Mouse (Mus musculus) lung, embryonic 14.5 days (tissue): Measurements from ENCODE around the gene Fgfr2. TPM values are rescaled to one million over a fixed set of nuclear protein-coding genes. Genes with fewer than 3 reads are reported as not detected.
A peak's percentile ranks its signal among the peaks of the same experiment; 100 is the strongest.
"Not testable (repeated sequence)": the region's sequence is repeated elsewhere in the genome, so short reads cannot be mapped to it uniquely, and the experiment has no call there.

Experiments used
- ATAC-seq: fragments of 200-750 bp; cut with Nextera tagmentation; 2 replicates; pipeline ENCODE4 v1.8.0; 2017; ENCODE audit warnings: mild to moderate bottlenecking, moderate TSS enrichment, moderate library complexity; ENCODE audit not compliant: insufficient read depth
- DNase-seq: peaks from one replicate; pipeline ENCODE4 v3.0.0-alpha.2; 2015
- H3K27ac ChIP-seq: fragments of 300-500 bp; sonication (generic); 2 replicates; pipeline ENCODE4 v1.5.1; 2014; ENCODE audit warnings: low read depth, mild to moderate bottlenecking, moderate library complexity
- H3K27me3 ChIP-seq: fragments of 300-500 bp; sonication (generic); 2 replicates; pipeline ENCODE4 v1.6.1; 2014; ENCODE audit warnings: low read length, control low read depth; ENCODE audit not compliant: insufficient read depth
- H3K36me3 ChIP-seq: fragments of 300-500 bp; sonication (generic); 2 replicates; pipeline ENCODE4 v1.6.1; 2014; ENCODE audit warnings: control low read depth; ENCODE audit not compliant: insufficient read depth
- H3K4me1 ChIP-seq: fragments of 300-500 bp; sonication (generic); 2 replicates; pipeline ENCODE4 v1.6.1; 2014; ENCODE audit warnings: antibody characterized with exemption, control low read depth; ENCODE audit not compliant: insufficient read depth
- H3K4me2 ChIP-seq: fragments of 300-500 bp; sonication (generic); 2 replicates; pipeline ENCODE4 v1.6.1; 2014; ENCODE audit warnings: mild to moderate bottlenecking
- H3K4me3 ChIP-seq: fragments of 300-500 bp; sonication (generic); 2 replicates; pipeline ENCODE4 v1.5.1; 2014; ENCODE audit warnings: low read depth, low read length
- H3K9ac ChIP-seq: fragments of 300-500 bp; sonication (generic); 2 replicates; pipeline ENCODE4 v1.6.1; 2014
- H3K9me3 ChIP-seq: fragments of 300-500 bp; sonication (generic); 2 replicates; pipeline ENCODE4 v1.6.1; 2016; ENCODE audit warnings: low read depth, low read length, control low read depth
- CTCF ChIP-seq: IDR thresholded peaks from 2 replicates; pipeline ENCODE4 v1.5.1; 2016; ENCODE audit warnings: antibody characterized with exemption, low read depth
- WGBS: fragments of 180-500 bp; shearing (Covaris S2); extraction: QIAGEN DNeasy Blood & Tissue Kit; methylation state at CpG from one replicate; pipeline ENCODE4 v1.1.7; 2014; 5-methylcytosine and 5-hydroxymethylcytosine counted together
- polyA plus RNA-seq: library from polyadenylated mRNA; unstranded; fragments of >200 nt; fragmentation: Nextera tagmentation; extraction: Ambion mirVana; gene quantifications from 2 replicates; pipeline ENCODE4 v1.2.1, GENCODE M21; 2014

Gene Fgfr2
- polyA plus RNA-seq, 1 experiment from 2014 or later: 179 TPM

- H3K9me3 ChIP-seq, H3K9ac ChIP-seq, H3K4me3 ChIP-seq, DNase-seq, H3K4me2 ChIP-seq, H3K27ac ChIP-seq, ATAC-seq, H3K27me3 ChIP-seq, H3K4me1 ChIP-seq: not testable (repeated sequence)
- peak; percentile 14; the same call in 1 of the 2 replicates for TF ChIP-seq CTCF
- WGBS: 84% methylated on average over 3 of the region's 3 CpGs
- H3K36me3 ChIP-seq: peaks cover 13% of the 10 kb centered on the region
Measured at GRCm38 (mm10) chr7:130479003-130479402, 2644.1 kb downstream of the Fgfr2 start.

DNA sequence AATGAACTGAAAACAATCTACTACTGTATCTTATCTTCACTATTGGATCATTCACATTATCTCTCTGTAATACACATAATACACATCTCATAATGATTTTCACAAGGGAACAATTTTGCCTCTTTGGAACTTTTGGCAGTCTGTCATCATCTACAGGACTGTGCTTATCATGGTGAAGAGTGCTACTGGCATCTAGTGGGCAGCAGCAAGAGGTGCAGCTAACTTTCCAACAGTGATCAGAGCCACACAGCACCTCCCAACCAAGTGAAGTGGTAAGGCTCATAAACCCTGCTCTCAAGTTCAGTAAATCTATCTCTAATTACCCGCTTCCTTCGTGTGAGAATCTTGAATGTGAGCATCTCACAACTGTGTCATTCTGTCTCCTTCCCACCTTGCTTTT, 2647.2 kb downstream of the Fgfr2 start:
- TF ChIP-seq CTCF: peak; percentile 96
- 29% methylated on average over 2 of the region's 2 CpGs for WGBS
- Histone ChIP-seq H3K9ac (no peak overlapping the region), H3K27ac (no peak overlapping the region), H3K27me3 (no peaks in the 10 kb centered on the region), H3K4me1 (no peaks in the 10 kb centered on the region), H3K4me2 (no peak overlapping the region), H3K9me3 (no peaks in the 10 kb centered on the region), H3K4me3 (no peak overlapping the region), H3K36me3 (peaks cover 15% of the 10 kb centered on the region)
- DNase-seq: peak; percentile 88
- ATAC-seq: peak; percentile 85

DNA sequence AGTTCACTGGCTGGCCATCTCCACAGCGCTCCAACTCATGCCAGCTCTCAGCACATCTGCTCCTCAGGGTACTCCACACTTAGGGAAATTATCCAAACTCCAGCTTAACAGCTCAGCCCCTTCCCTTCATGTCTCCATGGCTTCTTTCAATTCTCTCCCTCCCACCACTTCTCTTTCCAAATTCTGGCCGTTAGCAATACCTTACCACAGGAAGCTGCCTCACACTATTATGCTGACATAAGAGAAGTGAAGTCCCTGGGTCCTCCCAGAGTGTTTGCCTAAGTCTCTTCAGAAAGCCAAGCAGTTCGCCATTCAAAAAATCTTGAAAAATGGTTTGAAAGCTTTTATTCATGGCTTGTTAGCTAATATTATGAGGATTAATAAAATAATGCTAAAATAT, 2649.3 kb downstream of the Fgfr2 start:
- Histone ChIP-seq H3K36me3 (0 out of 2 replicates have a peak, but pooled peaks cover 9% of the 10 kb centered on the region), H3K4me1 (no peaks in the 10 kb centered on the region), H3K27ac (no peak overlapping the region), H3K4me2 (no peak overlapping the region), H3K9me3 (no peaks in the 10 kb centered on the region), H3K9ac (no peak overlapping the region), H3K27me3 (no peaks in the 10 kb centered on the region), H3K4me3 (no peak overlapping the region)
- DNase-seq: no peak
- TF ChIP-seq CTCF: no peak
- 65% methylated on average over 3 of the region's 3 CpGs for WGBS
- no peak for ATAC-seq

GRCm38 (mm10) chr7:130472683-130473082, 2650.5 kb downstream of the Fgfr2 start:
- no peak overlapping the region for H3K4me2 ChIP-seq
- DNase-seq: no peak
- no peak overlapping the region for H3K9ac ChIP-seq
- TF ChIP-seq CTCF: no peak
- H3K36me3 ChIP-seq: 0 out of 2 replicates have a peak, but pooled peaks cover 9% of the 10 kb centered on the region
- H3K9me3 ChIP-seq: no peaks in the 10 kb centered on the region
- no peaks in the 10 kb centered on the region for H3K27me3 ChIP-seq
- no peaks in the 10 kb centered on the region for H3K4me1 ChIP-seq
- H3K4me3 ChIP-seq: no peak overlapping the region
- H3K27ac ChIP-seq: no peak overlapping the region
- 69% methylated on average over 6 of the region's 6 CpGs for WGBS
- no peak for ATAC-seq

GRCm38 (mm10) chr7:130471045-130471444, 2652.1 kb downstream of the Fgfr2 start:
- H3K9me3 ChIP-seq: no peaks in the 10 kb centered on the region
- no peak overlapping the region for H3K27ac ChIP-seq
- H3K4me1 ChIP-seq: no peaks in the 10 kb centered on the region
- no peak overlapping the region for H3K9ac ChIP-seq
- H3K4me3 ChIP-seq: no peak overlapping the region
- no peak for TF ChIP-seq CTCF
- H3K36me3 ChIP-seq: 0 out of 2 replicates have a peak, but pooled peaks cover 18% of the 10 kb centered on the region
- DNase-seq (no peak), ATAC-seq (no peak)
- no peak overlapping the region for H3K4me2 ChIP-seq
- no peaks in the 10 kb centered on the region for H3K27me3 ChIP-seq
- WGBS: 54% methylated on average over 6 of the region's 6 CpGs

DNA sequence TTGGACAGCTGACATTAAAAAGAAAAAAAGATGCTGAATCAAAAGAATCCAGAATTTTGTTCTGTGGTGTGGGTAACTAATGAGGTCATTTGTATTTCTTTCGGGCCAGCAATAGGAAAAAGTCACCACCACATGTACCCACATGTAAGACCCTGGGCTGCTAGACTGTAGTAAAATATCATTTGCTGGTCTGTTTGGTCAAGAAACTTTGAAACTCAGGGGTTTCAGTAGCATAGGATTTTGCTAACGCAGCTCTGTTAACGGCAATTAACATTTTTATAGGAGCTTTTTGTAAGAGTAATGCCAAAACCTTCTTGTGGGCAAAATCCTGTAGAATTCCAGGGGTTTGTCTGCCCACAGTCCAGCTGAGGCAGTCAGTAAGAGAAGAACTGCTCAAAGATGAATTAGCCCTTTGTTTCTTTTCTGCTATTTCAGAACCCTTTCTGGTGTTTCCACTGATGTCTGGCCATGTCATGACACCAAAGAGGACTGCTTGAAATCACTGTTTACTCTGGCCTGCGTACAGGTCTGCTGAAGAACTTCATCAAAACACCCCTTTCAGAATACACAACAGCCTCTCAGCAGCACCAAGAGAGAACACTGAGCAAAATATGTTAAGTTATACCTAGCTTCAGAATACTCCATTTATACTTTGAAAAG, 2667.4 kb downstream of the Fgfr2 start:
- Histone ChIP-seq H3K9me3 (no peaks in the 10 kb centered on the region), H3K9ac (no peak overlapping the region), H3K4me3 (no peak overlapping the region), H3K27ac (no peak overlapping the region; the same call in 1 of the 2 replicates), H3K4me1 (no peaks in the 10 kb centered on the region), H3K4me2 (no peak overlapping the region), H3K27me3 (no peaks in the 10 kb centered on the region), H3K36me3 (peaks cover 29% of the 10 kb centered on the region)
- DNase-seq (no peak), ATAC-seq (no peak)
- WGBS: 78% methylated on average over 4 of the region's 4 CpGs
- no peak for TF ChIP-seq CTCF

- H3K9ac ChIP-seq: no peak overlapping the region
- H3K9me3 ChIP-seq: no peaks in the 10 kb centered on the region
- DNase-seq: no peak
- H3K4me2 ChIP-seq: no peak overlapping the region
- peaks cover 28% of the 10 kb centered on the region for H3K36me3 ChIP-seq
- no peak overlapping the region for H3K27ac ChIP-seq
- no peak for TF ChIP-seq CTCF
- H3K4me3 ChIP-seq: no peak overlapping the region
- 59% methylated on average over 3 of the region's 3 CpGs for WGBS
- no peaks in the 10 kb centered on the region for H3K27me3 ChIP-seq
- H3K4me1 ChIP-seq: no peaks in the 10 kb centered on the region
- ATAC-seq: no peak
Measured at GRCm38 (mm10) chr7:130454226-130454625, 2668.9 kb downstream of the Fgfr2 start.
